Mouse (Mus musculus) v-Abl transformed pro-B cells (cell line): ENCODE results near the gene Edaradd.

ENCODE experiments used
- in situ Hi-C, 2 experiments: fragments of 400-800 bp; cut with MboI; formaldehyde crosslinking; loops; one replicate each; pipeline ENCODE4 v1.15.1; 2025; ENCODE audit not compliant: unreplicated experiment in 2 of 2

Gene Edaradd

DNA sequence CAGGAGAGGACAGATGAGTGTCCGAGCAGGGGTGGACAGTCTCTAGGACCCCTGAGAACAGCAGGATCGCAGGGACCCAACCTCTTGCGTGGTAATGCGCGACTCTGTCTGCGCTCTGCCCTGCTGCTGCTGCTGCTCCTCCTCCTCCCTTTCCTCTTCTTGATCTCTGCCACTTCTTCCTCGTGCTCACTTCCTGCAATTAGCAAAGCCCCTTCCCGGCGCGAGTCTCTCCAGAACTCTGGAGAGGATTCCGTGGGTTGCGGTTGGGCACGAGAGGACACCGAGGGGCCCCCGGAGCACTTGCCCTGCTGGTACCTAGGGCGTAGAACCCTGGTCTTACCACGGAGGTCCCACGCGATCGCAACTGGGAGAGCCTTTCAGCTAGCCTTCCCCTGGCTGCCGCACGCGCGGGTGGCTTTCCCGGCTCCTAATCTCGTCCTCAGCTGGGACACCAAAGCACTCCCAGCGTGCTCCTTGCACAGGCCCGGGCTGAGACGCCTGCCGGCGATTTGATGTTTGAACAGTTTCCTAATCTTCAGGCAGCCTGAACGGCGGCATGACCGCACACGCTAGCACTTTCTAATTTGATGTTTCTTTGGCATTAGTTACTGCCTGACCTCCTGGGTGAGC, at the start of gene Edaradd:
Gene Edaradd, minus strand, starts transcription at position 484 of the 630 bp plus-strand sequence.
- in situ Hi-C loops: loop anchor here in 1 of 2 experiments (5.0 kb wide), 1 partner anchor 38 kb away; no protein-coding TSS in a partner anchor

DNA sequence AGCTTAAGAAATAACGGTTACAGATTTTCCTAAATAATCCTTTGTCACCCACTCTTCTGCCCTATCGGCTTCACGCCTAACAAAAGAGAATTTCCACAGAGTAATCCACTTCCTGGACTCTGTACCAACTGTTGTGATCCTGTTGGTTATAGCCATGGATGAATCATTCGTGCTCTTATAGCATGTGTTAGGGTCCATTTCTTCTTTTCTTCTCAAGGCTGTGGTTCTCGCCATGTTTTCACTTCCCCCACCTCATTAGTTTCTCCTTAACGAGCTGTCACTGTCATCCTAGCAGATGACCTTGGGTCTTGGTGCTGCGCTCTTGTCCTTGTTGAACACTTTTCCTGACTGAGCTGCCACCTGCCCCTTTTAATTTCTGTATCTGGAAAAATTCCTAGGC, 49.5 kb upstream of the Edaradd start:
- in situ Hi-C loops: loop anchor here in 1 of 2 experiments (25.0 kb wide), 1 partner anchor 1268 kb away; no protein-coding TSS in a partner anchor

DNA sequence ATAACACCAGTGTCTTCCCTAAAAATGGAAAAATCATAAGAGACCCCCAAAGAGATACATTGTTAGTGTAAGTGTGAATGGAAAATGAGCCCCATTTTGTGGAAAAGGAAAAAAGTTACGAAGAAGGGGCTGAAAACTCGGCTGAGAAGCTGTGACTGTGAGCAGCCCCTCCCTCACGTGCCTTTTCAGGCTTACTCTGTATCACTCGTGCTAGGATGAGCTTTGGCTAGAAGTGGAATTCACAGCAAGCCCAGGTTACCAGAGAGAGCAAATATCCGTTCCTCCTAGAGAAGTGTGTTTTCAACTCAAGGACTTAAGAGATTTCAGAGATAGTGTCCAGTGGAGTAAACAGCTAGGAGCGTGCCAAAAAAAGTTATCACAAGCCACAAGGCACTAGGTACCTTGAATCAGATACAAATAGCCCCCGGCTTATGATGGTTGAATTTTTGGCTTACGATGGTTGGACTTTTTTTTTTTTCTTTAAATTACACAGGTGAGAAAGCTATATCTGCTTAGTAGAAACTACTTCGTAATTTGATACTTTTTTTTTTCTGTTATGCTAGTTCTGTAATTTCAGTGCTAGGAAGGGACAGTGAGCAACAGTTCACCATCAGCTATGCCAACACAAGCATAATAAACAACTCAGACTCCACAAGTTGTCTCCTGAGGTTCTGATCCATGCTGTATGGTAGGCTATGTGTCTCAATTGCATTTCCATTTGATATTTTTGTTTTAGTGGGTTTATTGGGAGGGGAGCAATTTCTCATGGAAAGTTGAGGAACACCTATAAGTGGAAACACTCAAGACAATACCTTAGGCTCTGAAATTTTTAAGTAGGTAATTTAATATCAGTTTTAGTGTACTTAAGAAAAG, 48.6 kb upstream of the Edaradd start:
- in situ Hi-C loops: loop anchor here in 1 of 2 experiments (25.0 kb wide), 1 partner anchor 1268 kb away; no protein-coding TSS in a partner anchor

DNA sequence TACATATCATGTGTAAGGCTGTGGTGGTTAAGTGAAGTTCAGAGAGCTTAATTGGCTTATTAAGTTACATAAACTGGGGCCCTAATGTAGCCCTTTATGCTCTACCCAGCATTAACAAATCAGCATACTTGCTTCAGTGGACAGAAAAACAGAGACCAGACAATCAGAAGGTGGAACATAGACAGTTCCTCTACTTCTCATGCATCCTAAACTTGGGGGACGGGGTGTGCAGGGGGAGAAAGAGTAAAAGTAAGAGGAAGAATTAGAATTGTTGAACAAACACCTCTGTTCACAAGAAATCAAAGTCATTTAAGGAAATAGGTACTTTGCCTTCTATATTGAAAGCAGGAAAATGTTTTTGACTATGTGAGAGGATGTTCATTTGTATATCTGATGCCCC, 47.7 kb upstream of the Edaradd start:
- in situ Hi-C loops: loop anchor here in 1 of 2 experiments (25.0 kb wide), 1 partner anchor 1269 kb away; no protein-coding TSS in a partner anchor

DNA sequence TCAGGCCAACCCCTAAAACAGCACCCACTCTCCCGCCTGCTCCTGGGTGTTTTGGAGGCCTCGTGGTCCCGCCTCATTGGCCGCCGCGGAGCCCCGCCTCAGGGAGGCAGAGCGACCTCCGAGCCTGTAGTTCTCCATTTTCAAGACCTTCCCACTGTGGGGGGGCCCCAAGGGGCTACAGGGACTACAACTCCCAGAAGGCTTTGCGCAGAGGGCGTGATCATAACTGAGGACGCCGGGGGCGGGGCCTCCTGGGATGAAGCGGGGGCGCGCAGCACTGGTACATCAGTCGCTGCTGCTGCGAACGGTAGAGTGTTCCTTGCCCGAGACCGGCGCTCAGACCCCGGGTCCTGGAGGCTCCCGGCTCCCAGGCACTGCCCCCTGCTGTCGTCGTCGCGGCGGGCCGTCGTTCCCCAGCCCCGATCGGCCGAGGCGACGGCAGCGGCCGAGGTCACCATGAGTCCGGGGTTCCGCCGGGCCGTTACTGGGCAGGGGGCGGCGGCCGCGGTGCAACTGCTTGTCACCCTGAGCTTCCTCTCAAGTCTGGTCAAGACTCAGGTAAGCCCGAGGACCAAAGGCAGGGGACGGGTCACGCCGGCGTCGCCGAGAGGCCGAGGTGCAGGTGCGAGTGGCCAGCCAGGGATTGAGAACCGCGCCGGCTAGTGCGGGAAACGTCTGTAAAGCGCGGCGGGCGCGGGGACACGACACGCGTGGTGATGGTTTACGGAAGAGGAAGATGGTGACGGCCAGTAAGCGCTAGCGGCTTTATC, 45.6 kb upstream of the Edaradd start, which contains the start of gene Ero1lb:
Gene Ero1lb, plus strand, starts transcription at position 254 of the 770 bp plus-strand sequence.
- in situ Hi-C loops: loop anchor here in 1 of 2 experiments (25.0 kb wide), 1 partner anchor 1271 kb away; no protein-coding TSS in a partner anchor

DNA sequence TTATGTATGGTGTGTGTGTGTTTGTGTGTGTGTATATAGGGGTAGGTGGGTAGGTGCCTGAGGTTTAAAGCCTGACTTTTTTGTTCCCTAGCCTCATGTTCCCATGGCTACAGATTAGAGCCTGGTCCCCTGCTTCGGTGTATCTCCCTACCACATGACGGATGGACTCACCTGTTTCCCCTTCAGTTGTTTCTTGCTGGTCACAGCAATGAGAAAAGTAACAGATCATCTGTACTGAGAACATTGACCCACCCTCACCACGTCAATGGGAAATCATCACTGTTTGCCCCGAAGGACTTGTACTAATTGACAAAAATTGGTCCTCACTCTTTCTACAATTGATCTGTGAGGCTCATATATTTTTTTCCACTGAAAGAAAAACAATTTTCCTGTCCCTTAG, 42.0 kb upstream of the Edaradd start:
- in situ Hi-C loops: loop anchor here in 1 of 2 experiments (25.0 kb wide), 1 partner anchor 1275 kb away; no protein-coding TSS in a partner anchor

DNA sequence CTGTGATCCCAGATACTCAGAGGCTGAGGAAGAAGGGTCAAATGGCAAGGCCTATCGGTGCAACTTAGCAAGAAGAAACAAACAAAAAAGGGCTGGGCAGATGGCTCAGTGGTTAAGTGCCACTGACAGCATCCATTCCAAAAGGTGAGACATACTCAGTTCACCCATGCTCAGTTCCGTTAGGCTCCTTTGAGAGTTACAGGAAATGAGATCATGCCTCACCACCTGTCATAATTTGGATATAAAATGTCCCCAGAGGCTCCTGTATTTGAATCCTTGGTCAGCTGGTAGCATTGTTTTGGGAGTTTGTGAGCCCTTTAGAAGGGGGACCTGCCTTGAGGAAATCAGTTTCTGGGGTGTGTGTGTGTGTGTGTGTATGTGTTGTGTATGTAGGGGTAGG, 41.5 kb upstream of the Edaradd start:
- in situ Hi-C loops: loop anchor here in 1 of 2 experiments (25.0 kb wide), 1 partner anchor 1276 kb away; no protein-coding TSS in a partner anchor

DNA sequence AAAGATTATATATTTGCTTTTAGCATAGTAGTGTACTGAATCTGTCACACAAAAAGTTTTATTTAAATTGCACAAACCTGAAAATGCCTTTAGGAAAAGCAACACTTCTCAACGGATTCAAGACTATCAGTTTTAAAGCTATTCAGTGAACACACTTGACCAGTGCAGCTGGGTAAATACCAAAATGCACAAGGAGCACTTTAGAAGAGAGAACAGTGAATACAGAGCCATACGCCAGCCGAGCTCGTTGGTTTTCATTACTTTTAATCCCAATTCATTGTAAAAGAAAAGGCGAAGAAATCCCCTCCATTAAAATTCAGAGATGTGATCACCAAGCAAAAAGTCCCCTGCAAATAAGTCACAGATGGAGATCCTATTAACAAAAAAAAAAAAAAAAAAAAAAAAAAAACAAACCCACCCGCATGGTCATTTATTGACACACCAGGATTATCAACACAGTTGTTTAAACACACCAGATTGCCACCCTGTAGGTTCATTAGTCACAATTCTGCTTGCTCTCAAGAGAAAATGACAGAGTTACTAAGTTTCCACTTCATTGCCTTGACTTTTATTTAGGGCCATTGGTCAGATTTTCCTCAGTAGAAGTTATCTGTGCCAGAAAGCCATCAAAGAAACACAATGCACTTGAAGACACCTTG, 39.4 kb upstream of the Edaradd start:
- in situ Hi-C loops: loop anchor here in 1 of 2 experiments (25.0 kb wide), 1 partner anchor 1278 kb away; no protein-coding TSS in a partner anchor

DNA sequence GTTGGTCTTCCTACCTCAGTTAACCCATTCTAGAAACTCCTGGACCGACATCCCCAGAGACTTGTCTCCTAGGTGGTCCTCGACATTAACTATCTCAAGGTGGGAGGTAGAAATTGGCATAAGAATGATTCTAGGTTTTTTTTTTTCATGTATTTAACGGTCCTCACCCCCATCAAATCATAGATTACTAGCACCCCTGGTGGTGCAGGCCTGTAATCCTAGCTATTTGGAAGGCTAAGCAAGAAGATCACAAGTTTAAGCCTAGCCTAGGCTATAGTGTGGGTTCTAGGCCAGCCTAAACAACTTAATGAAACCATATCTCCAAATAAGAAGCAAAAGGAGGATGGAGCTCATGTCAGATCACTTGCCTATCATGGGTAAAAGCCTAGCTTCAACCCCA, 38.8 kb upstream of the Edaradd start:
- in situ Hi-C loops: loop anchor here in 1 of 2 experiments (25.0 kb wide), 1 partner anchor 1278 kb away; no protein-coding TSS in a partner anchor

DNA sequence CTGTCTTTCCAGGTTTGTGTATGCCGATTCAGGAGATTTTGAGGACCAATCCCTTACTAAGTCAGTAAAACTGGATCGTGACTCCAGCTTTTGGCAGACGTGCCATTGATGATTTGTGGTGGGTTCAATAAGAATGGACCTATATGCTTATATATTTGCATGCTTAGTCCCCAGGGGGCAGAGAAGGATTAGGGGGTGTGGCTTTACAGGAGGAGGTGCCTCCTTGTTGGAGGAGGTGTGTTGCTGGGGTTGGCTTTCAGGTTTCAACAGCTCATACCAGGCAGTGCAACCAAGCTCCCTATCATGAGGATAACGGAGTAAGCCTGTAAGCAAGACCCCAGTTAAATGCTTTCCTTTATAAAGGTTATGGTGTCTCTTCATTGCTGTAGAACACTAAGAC, 34.0 kb upstream of the Edaradd start:
- in situ Hi-C loops: loop anchor here in 1 of 2 experiments (25.0 kb wide), 1 partner anchor 1283 kb away; no protein-coding TSS in a partner anchor

DNA sequence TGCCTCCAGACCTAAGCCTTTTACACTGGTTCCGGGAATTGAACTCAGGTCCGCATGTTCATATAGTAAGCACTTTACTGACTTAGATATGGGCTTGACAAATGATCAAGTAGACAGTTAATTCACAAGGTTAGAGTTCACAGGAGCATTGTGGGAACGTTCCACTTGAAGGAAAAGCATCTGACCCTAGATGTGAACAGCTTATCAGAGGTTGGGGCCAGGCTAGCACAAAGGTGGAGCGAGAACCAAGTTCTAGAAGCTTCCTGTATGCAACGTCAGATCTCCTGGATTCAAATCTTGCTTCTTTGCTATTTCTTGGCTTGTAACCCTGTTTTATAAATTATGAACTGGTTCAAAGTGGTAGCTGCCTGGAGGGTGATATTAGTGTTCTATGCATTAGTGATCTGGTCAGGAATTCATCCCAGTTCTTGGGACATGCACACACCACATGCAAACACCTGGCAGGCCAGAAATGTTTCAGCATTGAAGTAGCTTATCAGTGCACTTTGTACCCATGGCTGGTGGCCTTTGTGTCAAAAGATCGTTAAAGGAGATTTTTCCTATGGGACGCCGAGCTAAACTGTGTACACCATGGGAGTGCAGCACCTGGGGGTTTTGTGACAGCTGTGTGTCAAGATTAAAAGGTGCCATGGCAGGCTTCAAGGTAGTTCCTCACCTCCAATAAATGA, 23.8 kb upstream of the Edaradd start:
- in situ Hi-C loops: loop anchor here (5.0 kb wide), 3 partner anchors 33 to 67 kb away; no protein-coding TSS in a partner anchor

DNA sequence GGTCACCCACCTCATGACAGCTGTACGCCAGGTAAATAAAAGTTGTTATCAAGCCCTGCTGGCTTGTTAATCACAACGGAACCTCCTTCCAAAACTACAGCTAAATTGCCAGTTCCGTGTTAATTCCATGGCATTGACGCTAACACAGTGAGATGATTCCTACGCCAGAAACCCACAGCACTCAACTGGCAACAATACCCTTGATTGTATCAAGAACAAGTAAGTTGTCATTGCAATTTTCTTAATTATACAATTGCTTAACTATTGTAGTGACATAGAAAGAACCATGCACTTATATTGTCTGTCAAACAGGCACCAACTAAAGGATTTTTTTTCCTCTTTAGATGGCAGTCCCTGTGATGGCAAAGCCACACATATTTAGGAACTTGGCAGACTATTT, 23.0 kb upstream of the Edaradd start:
- in situ Hi-C loops: loop anchor here (5.0 kb wide), 3 partner anchors 34 to 66 kb away; no protein-coding TSS in a partner anchor

DNA sequence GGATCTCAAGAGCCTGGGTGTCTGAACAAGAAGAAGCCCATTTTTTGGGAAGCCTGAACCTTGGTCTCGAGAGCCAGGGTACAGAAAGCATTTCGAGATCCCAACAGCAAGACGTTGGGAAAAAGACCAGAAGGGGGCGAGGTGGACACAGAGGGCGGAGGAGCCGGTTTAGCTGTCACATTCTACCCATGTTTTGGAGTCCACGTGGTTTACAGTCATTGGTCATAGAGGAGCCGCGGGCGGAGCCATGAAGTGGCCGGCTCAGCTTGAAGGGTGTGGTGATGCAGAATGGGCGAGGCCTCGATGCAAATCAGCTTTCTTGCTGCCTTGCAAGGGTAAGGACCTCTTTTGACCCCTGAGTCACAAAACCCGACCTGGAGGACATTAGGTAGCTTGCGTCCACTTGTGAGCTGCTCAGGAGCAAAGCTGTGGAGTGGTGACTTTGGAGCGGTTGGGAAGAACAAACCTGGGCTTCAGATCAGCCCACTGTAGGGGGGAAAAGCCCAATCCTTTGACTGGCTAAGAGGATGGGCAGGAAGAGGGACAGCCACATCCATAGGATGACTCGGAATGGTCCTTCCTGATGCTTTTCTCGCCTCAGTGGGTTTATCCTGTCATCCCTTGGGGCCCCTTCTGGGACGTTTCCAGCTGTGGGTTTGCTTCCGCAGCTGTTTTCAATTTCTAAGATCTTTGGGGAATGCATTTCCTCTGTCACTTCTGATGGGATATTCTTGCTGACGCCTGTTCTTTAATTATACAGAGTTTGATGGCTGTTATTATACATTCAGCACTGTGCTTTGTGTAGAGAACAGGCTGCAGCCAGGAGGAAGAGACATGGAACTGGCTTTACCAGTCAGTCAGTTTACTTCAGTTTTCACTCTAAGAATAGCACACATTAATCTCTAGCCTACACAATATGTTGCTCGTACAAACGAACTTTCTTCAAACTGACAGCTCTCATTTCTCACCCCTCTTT, 22.1 kb upstream of the Edaradd start:
- in situ Hi-C loops: loop anchor here (5.0 kb wide), 3 partner anchors 35 to 65 kb away; no protein-coding TSS in a partner anchor

DNA sequence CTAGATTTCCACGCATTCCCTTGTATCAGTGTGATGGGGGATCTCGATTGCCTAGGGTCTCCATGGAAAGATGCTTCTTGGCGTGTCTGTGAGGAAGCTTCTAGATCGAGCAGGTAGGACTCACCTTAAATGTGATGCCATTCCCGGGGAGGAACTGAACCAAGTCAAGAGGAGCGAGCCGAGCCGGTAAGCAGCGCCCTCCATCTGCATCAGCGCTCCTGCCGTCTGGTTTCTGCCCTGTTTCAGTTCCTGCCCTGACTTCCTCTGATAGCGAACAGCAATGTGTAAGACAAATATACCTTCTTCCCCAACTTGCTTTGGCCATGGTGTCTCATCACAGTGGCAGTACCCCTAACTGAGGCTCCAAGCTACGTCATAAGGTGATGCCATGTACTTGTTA, 19.9 kb upstream of the Edaradd start:
- in situ Hi-C loops: loop anchor here (5.0 kb wide), 3 partner anchors 37 to 63 kb away; no protein-coding TSS in a partner anchor

DNA sequence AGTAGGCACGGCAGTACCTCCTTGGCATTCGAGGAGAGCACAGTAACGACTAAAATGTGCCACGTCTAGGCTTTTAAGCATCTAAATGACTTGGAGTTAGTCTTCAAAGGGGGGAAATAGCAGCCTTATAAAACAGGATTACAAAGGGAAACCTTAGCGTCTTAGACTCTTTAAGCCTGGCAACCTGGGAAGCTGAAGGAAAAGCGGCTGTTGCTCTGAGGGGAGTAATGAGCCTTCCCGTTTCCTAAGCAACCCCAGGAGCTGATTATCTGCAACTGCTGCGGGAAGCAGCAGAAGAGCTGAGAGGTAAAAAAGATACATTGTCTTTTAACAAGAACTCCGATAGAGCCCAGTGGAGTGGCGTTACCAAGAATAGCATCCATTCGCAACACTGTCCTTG, 19.5 kb upstream of the Edaradd start:
- in situ Hi-C loops: loop anchor here (5.0 kb wide), 4 partner anchors 38 to 67 kb away; no protein-coding TSS in a partner anchor

DNA sequence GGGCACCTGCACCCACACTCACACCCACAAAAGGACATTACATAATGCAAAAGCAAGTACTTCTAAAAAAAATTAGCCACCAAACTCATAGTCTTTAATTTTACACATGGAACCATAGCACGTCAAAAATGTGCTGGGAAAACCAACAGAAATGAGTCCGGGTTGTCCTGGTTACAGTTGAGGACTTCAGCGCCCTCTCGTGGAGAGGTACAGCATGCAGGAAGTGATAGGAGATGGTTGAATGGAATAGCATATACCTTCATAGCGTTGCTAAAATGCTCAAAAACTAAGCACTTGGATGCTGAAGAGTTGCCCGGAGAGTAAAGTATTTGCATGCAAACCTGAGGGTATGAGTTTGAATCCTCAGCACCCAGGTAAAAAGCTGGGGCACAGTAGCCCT, 17.7 kb upstream of the Edaradd start:
- in situ Hi-C loops: loop anchor here in 1 of 2 experiments (5.0 kb wide), 1 partner anchor 66 kb away; no protein-coding TSS in a partner anchor

DNA sequence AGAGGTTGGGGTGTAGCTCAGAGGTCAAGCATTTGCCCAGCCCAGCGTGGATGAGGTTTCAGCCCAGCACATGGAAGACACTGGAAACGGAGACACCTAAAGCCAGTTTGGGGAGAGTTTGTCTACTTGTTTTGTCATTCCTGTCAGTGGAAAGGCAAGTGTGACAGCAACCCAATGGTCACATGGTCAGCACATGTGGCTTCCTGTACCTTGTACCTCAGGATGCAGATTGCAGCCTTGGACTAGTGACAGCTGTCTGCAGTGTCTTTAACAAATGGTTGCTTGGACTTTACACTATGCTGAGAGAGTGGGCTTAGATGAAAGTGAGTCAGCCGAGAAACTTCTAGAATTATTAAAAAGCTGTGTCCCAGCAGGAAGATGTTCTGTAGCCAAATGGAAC, 14.4 kb upstream of the Edaradd start:
- in situ Hi-C loops: loop anchor here in 1 of 2 experiments (5.0 kb wide), 1 partner anchor 62 kb away; no protein-coding TSS in a partner anchor
